Mouse (Mus musculus) c-Kit-positive CD71-positive TER-119-positive erythroid progenitor cells, embryonic 14.5 days (primary cell): ENCODE results near the gene Triml1.

Experiments used
- DNase-seq: peaks from one replicate; pipeline ENCODE4 v3.0.0-alpha.2; 2013; ENCODE audit warnings: low spot score

The Triml1 gene

DNA sequence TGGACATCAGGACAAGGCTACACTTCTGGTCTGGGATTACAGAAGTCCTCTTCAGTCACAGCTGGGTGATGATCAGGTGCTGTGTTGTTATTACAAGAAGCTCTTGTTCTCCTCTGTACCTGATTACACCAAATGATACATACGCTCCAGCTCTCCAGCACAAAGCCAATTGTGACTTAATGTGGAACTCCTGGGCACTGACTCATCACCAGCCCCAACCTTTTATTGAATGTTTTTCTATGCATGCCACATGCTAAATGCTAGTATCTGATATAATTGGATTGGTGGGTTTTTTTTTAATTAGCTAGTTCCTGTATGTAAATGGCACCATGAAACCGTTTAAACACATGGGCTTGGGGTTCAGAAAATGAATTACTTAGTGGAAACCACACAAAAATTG, at the start of gene Triml1:
Gene Triml1, minus strand, starts transcription at position 101 of the 400 bp plus-strand sequence.
- DNase-seq = no peak

DNA sequence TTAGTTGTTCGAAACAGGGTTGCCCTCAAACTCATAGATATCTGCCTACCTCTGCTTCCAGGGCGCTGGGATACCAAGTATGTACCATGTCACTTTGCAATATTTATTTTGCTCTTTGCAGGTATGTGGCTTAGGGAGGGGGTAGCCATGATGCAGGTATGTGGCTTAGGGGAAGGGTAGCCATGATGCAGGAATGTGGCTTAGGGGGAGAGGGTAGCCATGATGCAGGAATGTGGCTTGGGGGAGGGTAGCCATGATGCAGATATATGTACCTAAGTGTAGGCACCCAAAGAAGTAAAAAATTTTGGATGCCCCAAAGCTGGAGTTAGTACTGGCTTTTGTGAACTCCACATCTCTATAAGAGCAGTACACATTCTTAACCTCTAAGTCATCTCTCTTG, 41.0 kb upstream of the Triml1 start:
- no peak for DNase-seq

DNA sequence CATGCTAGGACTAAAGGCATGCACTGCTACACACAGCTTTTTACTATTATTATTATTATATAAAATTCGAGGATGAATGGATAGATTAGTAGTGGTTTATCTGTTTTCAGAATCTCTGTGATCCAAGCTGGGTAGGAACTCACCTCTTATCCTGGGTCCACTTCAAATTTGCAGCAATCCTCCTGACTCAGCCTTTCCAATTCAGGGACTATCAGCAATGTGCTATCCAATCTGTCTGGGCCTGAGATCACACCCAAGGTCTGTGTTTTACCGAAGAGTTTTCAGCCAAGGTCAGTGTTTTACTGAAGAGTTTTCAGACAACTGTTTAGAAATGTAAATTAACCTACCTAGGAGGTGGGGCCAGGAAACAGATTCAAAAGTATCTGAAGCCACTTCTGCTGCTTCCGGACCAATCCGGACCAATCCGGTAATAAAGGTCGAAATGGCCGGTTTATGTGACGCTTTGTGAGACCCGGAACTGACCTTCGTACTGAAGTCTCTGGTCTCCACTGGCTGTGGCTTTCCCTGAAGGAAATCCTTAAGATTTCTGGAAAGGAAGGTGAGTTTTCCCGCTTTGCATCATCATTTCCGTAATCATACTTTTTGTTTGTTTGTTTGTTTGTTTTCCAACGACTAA, 38.9 kb upstream of the Triml1 start, which contains the start of gene Triml2:
Gene Triml2, plus strand, starts transcription at position 488 of the 637 bp plus-strand sequence.
- no peak for DNase-seq

DNA sequence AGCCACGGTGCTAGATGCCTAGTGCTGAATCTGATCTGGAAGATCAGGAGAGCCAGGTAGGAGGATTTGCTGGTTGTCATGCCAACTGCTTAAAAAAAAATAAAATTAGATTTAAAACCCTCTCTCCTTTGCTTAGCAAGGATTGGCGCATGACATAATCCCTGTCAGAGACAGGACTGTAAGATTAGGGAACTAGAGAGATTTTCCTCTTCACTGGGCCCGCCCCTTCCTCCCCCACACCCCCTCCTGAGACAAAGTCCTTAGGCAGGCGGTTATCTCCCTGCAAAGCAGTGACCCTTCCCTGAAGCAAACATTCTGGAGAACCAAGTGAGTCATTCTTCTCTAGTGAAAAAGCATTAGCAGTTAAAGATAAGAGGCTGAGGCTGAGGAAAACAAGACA, 37.9 kb upstream of the Triml1 start:
- no peak for DNase-seq

DNA sequence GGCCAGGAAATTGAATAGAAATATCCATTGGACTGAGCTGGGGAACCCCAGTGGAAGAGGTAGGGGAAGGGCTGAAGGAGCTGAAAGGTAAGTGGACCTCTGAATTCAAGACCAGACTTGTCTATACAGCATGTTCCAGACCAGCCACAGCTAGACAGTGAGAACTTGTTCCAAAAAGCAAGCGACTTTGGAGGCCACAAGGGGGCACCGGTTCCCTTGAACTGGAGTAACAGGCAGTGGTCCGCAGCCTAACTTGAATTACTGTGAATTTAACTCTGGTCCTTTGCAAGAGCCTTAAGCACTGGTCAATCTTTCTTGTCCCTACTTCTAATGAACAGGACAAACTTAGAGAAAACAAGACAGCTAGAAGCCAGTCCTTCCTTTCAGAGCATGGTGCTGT, 37.0 kb upstream of the Triml1 start:
- DNase-seq = no peak

DNA sequence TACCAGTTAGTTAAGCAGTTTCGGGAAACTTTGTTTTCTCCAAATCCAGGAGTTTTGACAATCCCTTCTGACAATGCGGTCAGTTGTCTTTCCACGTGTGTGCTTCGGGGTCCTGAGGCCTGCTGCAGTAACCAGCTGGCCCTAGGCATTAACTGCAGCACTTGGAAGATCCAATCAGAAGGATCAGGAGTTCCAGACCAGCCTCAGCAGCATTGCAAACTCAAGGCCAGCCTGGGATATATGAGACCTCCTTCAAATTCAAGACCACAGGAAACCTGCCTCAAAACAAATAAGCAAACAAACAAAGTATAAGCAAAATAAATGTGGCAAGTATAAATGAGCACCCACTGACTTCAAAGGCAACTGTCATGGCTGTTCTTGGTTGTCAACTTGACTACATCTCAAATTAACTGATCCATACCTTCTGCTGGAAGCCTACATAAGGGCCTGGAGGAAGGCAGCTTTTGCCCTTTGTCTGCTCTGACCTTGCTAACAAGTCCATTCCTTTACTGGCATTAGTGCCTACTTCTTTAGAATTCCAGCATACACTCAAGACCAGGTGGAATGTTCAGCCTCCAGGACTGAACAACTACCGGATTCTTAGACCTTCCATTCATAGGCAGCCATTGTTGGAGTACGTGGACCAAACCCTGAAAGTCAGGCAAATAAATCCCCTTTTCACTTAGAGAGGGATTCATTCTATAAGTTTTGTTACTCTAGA, 35.6 kb upstream of the Triml1 start:
- no peak for DNase-seq

DNA sequence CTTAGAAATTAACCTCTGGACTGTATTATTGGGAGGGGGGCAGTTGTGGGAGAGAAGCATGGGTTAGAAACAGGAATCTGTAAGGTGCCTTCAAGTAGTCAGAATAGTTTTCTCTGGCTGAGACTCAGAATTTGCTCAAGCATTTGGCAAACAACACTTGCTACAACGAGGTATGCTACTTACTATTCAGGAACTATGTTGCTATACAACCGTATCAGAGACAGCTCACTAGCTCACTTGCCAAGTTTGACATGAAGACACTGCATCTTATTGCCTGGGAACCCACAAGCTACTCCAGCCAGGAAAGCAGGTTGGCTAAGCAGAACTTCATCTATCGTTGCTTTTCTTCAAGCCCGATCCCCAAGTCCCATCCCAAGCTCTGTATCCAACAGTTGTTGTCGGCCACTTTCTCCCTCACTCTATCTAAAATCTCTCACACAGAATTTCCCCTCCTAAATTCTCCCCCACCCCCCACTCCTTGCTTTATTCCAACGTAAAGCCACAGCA, 28.0 kb upstream of the Triml1 start:
- DNase-seq = no peak

DNA sequence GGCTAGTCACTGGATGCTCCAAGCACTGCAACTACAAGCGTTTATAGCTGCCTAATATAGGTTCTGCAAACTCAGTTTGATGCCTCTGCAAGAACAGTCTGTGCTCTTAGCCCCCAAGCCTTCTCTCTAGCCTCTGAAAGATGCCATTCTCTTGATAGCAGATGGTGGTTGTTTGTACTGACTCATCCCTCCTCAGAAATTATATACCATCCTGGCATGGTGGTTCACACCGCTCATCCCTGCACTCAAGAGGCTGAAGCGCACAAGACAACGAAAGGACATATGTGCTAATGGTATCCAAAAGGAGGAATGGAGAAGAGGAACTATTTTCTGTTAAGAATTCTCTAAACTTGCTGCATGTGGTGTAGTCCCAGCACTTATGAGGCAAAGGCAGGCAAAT, 26.8 kb upstream of the Triml1 start:
- no peak for DNase-seq

DNA sequence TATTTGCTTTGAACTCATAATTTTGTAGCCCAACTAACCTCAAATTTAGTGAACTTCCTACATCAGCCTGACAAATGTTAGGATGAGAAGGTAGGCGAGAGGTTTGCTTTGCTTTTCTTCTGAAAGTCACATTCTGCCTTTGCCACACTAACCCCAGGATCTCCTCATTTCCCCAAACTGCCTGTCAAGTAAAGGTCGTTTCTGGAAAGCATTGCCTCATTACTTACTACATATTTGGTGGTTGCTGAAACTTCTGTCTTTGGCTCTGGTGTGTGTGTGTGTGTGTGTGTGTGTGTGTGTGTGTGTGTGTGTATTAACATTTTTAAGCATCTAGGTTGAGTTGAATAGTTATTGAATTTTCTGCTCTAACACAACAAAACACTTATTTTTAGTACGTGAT, 23.2 kb upstream of the Triml1 start:
- no peak for DNase-seq

DNA sequence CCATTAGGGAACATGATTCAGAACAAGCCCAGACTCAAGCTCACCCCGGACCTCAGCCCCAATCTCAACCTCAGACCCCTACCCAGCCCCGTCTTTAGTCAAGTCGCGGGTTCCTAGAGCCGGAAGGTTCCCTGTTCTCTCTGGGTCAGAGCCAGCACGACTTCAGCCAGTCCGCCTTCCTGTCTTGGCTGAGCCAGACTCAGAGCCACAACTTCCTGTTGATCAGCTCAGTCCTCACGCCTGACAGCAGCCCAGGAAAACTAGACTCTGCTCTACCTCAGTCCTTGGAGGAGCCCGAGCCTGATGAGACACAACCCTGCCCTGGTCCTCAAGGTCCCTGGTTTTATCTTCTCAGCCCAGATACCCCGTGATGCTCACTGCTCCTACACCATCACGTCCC, 22.0 kb upstream of the Triml1 start:
- no peak for DNase-seq

DNA sequence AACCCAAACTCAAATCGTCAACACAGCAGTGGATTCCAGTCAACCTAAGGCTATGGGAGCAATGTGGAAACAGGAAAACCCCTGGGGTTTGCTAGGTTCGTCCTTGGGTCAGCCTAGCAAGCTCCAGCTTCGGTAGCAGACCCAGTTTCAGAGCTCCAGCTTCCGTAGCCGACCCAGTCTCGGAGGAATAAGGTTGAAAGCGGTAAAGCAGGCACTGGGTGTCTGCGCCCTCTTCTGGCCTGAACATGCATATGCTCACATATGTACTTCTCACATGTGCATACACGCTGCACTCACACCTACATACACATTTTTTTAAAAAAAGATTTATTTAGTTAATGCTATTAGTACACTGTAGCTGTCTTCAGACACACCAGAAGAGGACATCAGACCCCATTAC, 8.0 kb upstream of the Triml1 start:
- DNase-seq = no peak

DNA sequence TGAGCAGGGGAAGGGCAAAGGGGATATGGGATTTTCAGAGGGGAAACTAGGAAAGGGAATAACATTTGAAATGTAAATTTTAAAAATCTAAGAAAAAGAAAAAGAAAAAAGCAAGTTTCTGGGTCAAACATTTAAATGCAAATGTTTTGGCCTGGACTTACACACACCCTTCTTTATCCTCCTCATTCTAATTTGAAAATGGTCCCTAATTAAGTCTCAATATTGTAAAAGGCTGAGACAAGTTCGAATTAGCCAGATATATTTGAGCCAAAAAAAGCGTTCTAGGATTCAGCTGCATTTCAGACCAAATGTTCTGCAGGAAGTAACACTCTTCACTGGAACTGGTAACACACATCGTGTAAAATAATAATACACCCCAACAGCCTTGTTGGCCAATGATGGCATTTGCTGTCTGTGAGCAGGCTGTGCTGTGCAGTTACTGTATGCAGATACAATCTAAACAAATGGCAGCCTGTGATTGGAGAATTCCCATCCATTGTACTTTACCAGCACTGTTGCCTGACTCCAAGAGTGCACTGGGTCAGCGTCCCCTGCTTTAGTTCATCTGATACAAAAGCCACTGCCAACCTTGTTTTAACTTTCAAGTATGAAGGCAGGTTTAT, 30.0 kb downstream of the Triml1 start:
- no peak for DNase-seq
